Mouse (Mus musculus) myocyte (in vitro differentiated cells): Measurements from ENCODE around the gene Myh9. TPM values are rescaled to one million over a fixed set of nuclear protein-coding genes. Genes with fewer than 3 reads are reported as not detected.
A peak's percentile ranks its signal among the peaks of the same experiment; 100 is the strongest.

Experiments
- H3K27me3 ChIP-seq: one replicate; pipeline ENCODE4 v1.6.1; 2011; ENCODE audit not compliant: control insufficient read depth, insufficient read depth, insufficient read length
- H3K36me3 ChIP-seq: one replicate; pipeline ENCODE4 v1.6.1; 2011; ENCODE audit not compliant: control insufficient read depth, insufficient read depth
- H3K4me2 ChIP-seq: one replicate; pipeline ENCODE4 v1.6.1; 2011; ENCODE audit warnings: low read depth, control low read depth
- H3K4me3 ChIP-seq: one replicate; pipeline ENCODE4 v1.5.1; 2011; ENCODE audit warnings: mild to moderate bottlenecking, control low read depth, moderate library complexity
- H3K79me2 ChIP-seq: one replicate; pipeline ENCODE4 v1.6.1; 2011; ENCODE audit not compliant: control insufficient read depth, insufficient read depth
- H3ac ChIP-seq: one replicate; pipeline ENCODE4 v1.6.1; 2011; ENCODE audit not compliant: control insufficient read depth, insufficient read length
- CEBPB ChIP-seq: IDR thresholded peaks from 2 replicates; pipeline ENCODE4 v1.6.1; 2011; ENCODE audit warnings: mild to moderate bottlenecking, moderate library complexity; ENCODE audit not compliant: poor library complexity, insufficient read depth, severe bottlenecking
- MAX ChIP-seq: IDR thresholded peaks from one replicate; pipeline ENCODE4 v1.6.1; 2011; ENCODE audit warnings: low read depth, mild to moderate bottlenecking, control low read depth
- MYOD1 ChIP-seq, 3 experiments: IDR thresholded peaks; one replicate each; pipeline ENCODE4 v1.6.1; 2011; ENCODE audit warnings: control low read depth in 2 of 3, low read depth in 2 of 3, mild to moderate bottlenecking in 2 of 3, moderate library complexity in 1 of 3; ENCODE audit not compliant: insufficient read length in 2 of 3, control insufficient read depth in 1 of 3
- POLR2A ChIP-seq: IDR thresholded peaks from one replicate; pipeline ENCODE4 v1.6.1; 2011; ENCODE audit warnings: low read depth, mild to moderate bottlenecking, control low read depth, moderate library complexity; ENCODE audit not compliant: insufficient read length
- POLR2AphosphoS2 ChIP-seq: IDR thresholded peaks from one replicate; pipeline ENCODE4 v1.6.1; 2011; ENCODE audit warnings: low read depth, control low read depth; ENCODE audit not compliant: insufficient read length
- REST ChIP-seq: IDR thresholded peaks from one replicate; pipeline ENCODE4 v1.6.1; 2011; ENCODE audit warnings: mild to moderate bottlenecking, control low read depth, moderate library complexity; ENCODE audit not compliant: insufficient read depth, insufficient read length
- SRF ChIP-seq: IDR thresholded peaks from one replicate; pipeline ENCODE4 v1.6.1; 2011; ENCODE audit warnings: low read depth; ENCODE audit not compliant: control insufficient read depth, insufficient read length
- TCF12 ChIP-seq: IDR thresholded peaks from one replicate; pipeline ENCODE4 v1.6.1; 2011; ENCODE audit warnings: mild to moderate bottlenecking, control low read depth; ENCODE audit not compliant: poor library complexity, insufficient read depth, severe bottlenecking
- TCF3 ChIP-seq: IDR thresholded peaks from one replicate; pipeline ENCODE4 v1.6.1; 2011; ENCODE audit warnings: low read depth, control low read depth; ENCODE audit not compliant: insufficient read length
- USF1 ChIP-seq: IDR thresholded peaks from one replicate; pipeline ENCODE4 v1.6.1; 2011; ENCODE audit warnings: low read depth, mild to moderate bottlenecking, control low read depth, moderate library complexity
- polyA plus RNA-seq: library from polyadenylated mRNA; unstranded; fragments of >200 nt; fragmentation: generic; extraction: Trizol; gene quantifications from one replicate; pipeline ENCODE4 v1.2.1, GENCODE M21; 2012; ENCODE audit warnings: missing spikeins

The Myh9 gene
- polyA plus RNA-seq, 1 experiment, result 466 TPM

DNA sequence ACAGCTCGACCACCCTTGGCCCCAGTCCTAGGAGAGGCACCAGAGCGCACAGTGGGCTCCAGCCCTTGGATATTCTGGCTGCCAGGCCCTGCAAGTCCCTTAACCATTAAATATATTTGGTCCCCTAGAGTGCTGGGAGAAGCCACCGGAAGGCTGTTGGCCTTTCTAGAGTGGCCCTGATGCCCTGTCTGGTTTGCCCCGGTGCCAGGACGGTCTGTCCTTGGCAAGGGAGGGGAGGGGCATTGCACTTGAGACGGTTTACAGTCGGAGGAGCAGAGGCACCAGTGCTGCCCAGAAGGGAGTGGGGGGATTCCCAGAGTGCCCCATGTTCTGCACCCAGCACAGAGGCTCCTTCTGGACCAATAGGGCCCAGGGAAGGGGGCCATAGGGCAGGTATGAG lies 80.9 kb downstream of the Myh9 start:
- Histone ChIP-seq H3K4me3 (no peak overlapping the region), H3ac (no peak overlapping the region), H3K27me3 (no peaks in the 10 kb centered on the region), H3K4me2 (no peak overlapping the region), H3K36me3 (peaks cover 56% of the 10 kb centered on the region), H3K79me2 (no peaks in the 10 kb centered on the region)
- no peak for TF ChIP-seq TCF12
- TF ChIP-seq MAX, result no peak
- peak; percentile 11 for TF ChIP-seq POLR2A
- TF ChIP-seq SRF, result no peak
- peak; percentile 12 for TF ChIP-seq POLR2AphosphoS2

DNA sequence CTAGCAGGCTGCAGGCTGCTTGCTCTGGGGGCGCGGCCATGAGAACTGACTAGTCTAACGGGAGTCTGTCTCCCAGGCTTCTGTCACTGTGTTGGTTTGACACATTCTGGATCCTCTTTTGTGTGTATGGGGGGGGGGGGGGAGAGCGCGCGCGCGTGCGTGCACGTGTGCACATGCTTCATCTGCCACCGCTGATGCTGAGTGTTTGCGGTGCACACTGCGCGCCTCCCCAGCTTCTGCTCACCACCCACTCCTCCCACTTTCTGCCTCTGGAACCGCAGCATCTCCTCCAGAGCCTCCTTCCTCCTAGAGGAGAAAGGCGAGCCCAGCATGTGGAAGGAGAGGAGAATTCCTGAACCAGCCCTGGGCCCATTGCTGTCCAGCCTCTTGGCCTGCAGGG lies 81.9 kb downstream of the Myh9 start:
- H3ac ChIP-seq, result no peak overlapping the region
- H3K4me2 ChIP-seq, result no peak overlapping the region
- TF ChIP-seq POLR2AphosphoS2 (peak; percentile 89), USF1 (no peak)
- no peak overlapping the region for H3K4me3 ChIP-seq
- H3K79me2 ChIP-seq, result no peaks in the 10 kb centered on the region
- H3K36me3 ChIP-seq, result peaks cover 46% of the 10 kb centered on the region
- no peaks in the 10 kb centered on the region for H3K27me3 ChIP-seq

- Histone ChIP-seq H3ac (no peak overlapping the region), H3K4me2 (no peak overlapping the region), H3K79me2 (no peaks in the 10 kb centered on the region), H3K36me3 (peaks cover 22% of the 10 kb centered on the region), H3K4me3 (no peak overlapping the region), H3K27me3 (no peaks in the 10 kb centered on the region)
- peak; percentile 96 for TF ChIP-seq POLR2AphosphoS2
- no peak for TF ChIP-seq MAX
- no peak for TF ChIP-seq SRF
- TF ChIP-seq MYOD1 (IDR thresholded peaks at IDR 0.05; ENCODE audit: control insufficient read depth in 1 of 3, insufficient read length in 2 of 3, low read depth in 2 of 3), result no peak
These were observed 84.3 kb downstream of the Myh9 start for GRCm38 (mm10) chr15:77757586-77758226.

- Histone ChIP-seq H3K79me2 (no peaks in the 10 kb centered on the region), H3K4me2 (no peak within 1 kb of the TSS), H3ac (no peak within 1 kb of the TSS), H3K4me3 (no peak within 1 kb of the TSS), H3K27me3 (no peaks in the 10 kb centered on the region), H3K36me3 (peaks cover 14% of the 10 kb centered on the region)
- TF ChIP-seq MYOD1 (IDR thresholded peaks at IDR 0.05; ENCODE audit: control insufficient read depth in 1 of 3, insufficient read length in 2 of 3, low read depth in 2 of 3), result no peak
- TF ChIP-seq POLR2A, result peak; percentile 55
- TF ChIP-seq POLR2AphosphoS2, result peak; percentile 76
These were observed 85.1 kb downstream of the Myh9 start, which contains the start of gene Apol8 for GRCm38 (mm10) chr15:77756848-77757247. Gene Apol8, minus strand, starts transcription at chr15:77757003.

DNA sequence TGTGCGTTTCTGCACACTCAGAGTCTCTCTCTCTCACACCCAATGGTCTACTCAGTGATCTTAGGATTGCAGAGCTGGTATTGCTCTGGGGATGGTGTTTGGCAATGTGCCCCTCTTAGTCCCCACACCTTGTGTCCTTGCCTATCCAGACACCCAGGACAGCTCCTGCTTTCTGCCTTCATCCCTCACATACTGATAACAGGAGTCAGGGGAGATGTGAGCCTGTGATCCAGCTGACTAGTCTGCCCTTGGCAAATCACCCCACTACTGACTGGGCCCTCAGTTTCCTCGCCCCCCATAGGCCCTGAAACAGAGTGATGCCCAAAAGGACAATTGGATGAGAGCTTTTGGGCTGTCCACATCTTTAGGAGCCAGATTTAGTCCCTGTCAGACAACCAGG lies 85.9 kb downstream of the Myh9 start:
- Histone ChIP-seq H3K4me2 (no peak overlapping the region), H3ac (no peak overlapping the region), H3K27me3 (no peaks in the 10 kb centered on the region), H3K36me3 (peaks cover 9% of the 10 kb centered on the region), H3K79me2 (no peaks in the 10 kb centered on the region), H3K4me3 (no peak overlapping the region)
- TF ChIP-seq POLR2AphosphoS2, result peak; percentile 20
- TF ChIP-seq USF1, result no peak

GRCm38 (mm10) chr15:77755132-77755531 lies 86.8 kb downstream of the Myh9 start:
- Histone ChIP-seq H3K27me3 (no peaks in the 10 kb centered on the region), H3K79me2 (no peaks in the 10 kb centered on the region), H3ac (no peak overlapping the region), H3K4me2 (no peak overlapping the region), H3K4me3 (no peak overlapping the region), H3K36me3 (peaks cover 1% of the 10 kb centered on the region)
- no peak for TF ChIP-seq TCF3
- TF ChIP-seq POLR2AphosphoS2, result no peak
- TF ChIP-seq CEBPB, result no peak
- TF ChIP-seq SRF, result no peak
- TF ChIP-seq TCF12, result no peak
- no peak for TF ChIP-seq REST
- no peak for TF ChIP-seq MYOD1 (IDR thresholded peaks at IDR 0.05; ENCODE audit: control insufficient read depth in 1 of 3, insufficient read length in 2 of 3, low read depth in 2 of 3)
- TF ChIP-seq USF1, result no peak
- no peak for TF ChIP-seq POLR2A
